Mouse (Mus musculus) stomach, embryonic 14.5 days (tissue): Measurements from ENCODE around the gene Rnaseh1. TPM values are rescaled to one million over a fixed set of nuclear protein-coding genes. Genes with fewer than 3 reads are reported as not detected.
A peak's percentile ranks its signal among the peaks of the same experiment; 100 is the strongest.

Source experiments
- ATAC-seq: fragments of 200-750 bp; cut with Nextera tagmentation; 2 replicates; pipeline ENCODE4 v1.8.0; 2017; ENCODE audit warnings: low read depth, moderate TSS enrichment; ENCODE audit not compliant: insufficient number of reproducible peaks, insufficient read depth, low FRiP score
- H3K27ac ChIP-seq: fragments of 300-500 bp; sonication (generic); 2 replicates; pipeline ENCODE4 v1.5.1; 2014; ENCODE audit warnings: mild to moderate bottlenecking, low read length, moderate library complexity, mixed read lengths
- H3K27me3 ChIP-seq: fragments of 300-500 bp; sonication (generic); 2 replicates; pipeline ENCODE4 v1.6.1; 2014; ENCODE audit warnings: low read length, control low read depth, mixed read lengths; ENCODE audit not compliant: control insufficient read depth, insufficient read depth
- H3K36me3 ChIP-seq: fragments of 300-500 bp; sonication (generic); 2 replicates; pipeline ENCODE4 v1.6.1; 2014; ENCODE audit warnings: mild to moderate bottlenecking, control low read depth, low read length, moderate library complexity, mixed read lengths; ENCODE audit not compliant: control insufficient read depth, insufficient read depth
- H3K4me1 ChIP-seq: fragments of 300-500 bp; sonication (generic); 2 replicates; pipeline ENCODE4 v1.6.1; 2014; ENCODE audit warnings: low read length, control low read depth, mixed read lengths; ENCODE audit not compliant: control insufficient read depth, insufficient read depth
- H3K4me2 ChIP-seq: fragments of 300-500 bp; sonication (generic); replicated peaks from 2 replicates; pipeline ENCODE4 v1.6.1; 2014; ENCODE audit warnings: low read depth, low read length, control low read depth
- H3K4me3 ChIP-seq: fragments of 300-500 bp; sonication (generic); 2 replicates; pipeline ENCODE4 v1.5.1; 2014; ENCODE audit warnings: low read depth, low read length, control low read depth
- H3K9ac ChIP-seq: fragments of 300-500 bp; sonication (generic); replicated peaks from 2 replicates; pipeline ENCODE4 v1.6.1; 2014; ENCODE audit warnings: low read depth, mild to moderate bottlenecking, control low read depth, low read length, moderate library complexity, mixed read lengths
- H3K9me3 ChIP-seq: fragments of 300-500 bp; sonication (generic); 2 replicates; pipeline ENCODE4 v1.6.1; 2016; ENCODE audit warnings: low read depth, low read length, control low read depth; ENCODE audit not compliant: control insufficient read depth
- WGBS: fragments of 180-500 bp; shearing (Covaris S2); extraction: QIAGEN DNeasy Blood & Tissue Kit; methylation state at CpG from one replicate; pipeline ENCODE4 v1.1.7; 2014; 5-methylcytosine and 5-hydroxymethylcytosine counted together
- polyA plus RNA-seq: library from polyadenylated mRNA; unstranded; fragments of >200 nt; fragmentation: Nextera tagmentation; extraction: Ambion mirVana; gene quantifications from 2 replicates; pipeline ENCODE4 v1.2.1, GENCODE M21; 2014

The Rnaseh1 gene
- polyA plus RNA-seq, 1 experiment from 2014 or later = 29.8 TPM

DNA sequence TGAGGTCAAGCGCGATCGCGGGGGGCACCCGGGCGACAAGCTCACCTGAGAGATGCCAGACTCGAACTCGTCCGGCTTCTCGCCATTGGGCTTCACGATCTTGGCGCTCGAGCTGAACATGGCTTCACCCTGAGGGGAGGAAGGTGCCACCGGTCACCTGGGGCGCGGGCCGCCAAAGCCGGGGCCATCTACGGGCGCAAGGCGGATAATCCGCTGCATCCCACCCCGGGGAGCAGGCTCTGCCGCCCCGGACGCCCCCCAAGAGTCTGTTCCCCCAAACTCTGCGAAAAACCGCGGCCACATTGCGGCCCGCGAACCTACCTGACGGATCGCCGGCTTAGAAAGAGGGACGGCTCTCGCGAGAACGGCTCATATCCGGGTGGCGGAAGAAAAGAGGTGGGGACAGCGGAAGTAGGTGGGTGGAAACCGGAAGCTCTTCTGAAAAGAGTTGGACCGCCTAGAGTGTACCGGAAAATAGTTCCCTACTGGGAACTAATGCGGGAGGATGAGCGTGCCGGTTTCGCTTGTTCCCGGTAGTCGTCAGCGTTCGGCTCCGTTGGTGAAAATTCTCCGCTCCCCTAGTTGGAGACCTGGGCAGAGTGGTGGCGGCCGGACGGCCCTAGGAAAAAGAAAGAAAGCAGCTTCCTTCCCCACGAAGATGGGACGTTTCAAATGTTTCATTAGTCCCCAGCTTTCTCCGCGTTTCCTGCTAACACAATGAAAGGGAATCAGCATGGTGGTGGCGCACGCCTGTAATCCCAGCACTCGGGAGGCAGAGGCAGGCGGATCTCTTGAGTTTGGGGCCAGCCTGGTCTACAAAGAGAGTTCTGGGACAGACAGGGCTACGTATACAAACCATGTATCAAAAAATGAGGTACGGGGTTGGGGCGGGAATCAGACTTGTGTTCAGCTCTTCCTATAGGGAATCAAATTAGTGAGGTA is 13.6 kb upstream of the Rnaseh1 start, which contains the start of gene Rps7:
Gene Rps7 (minus strand): TSS at position 419 of the 942 bp plus-strand sequence.
- WGBS = 6% methylated on average over 69 of the region's 69 CpGs
- H3K9ac ChIP-seq = peak within 1 kb of the TSS; percentile 94
- H3K9me3 ChIP-seq = no peaks in the 10 kb centered on the region
- H3K27ac ChIP-seq = peak within 1 kb of the TSS; percentile 79
- H3K27me3 ChIP-seq = no peaks in the 10 kb centered on the region
- H3K4me2 ChIP-seq = peak within 1 kb of the TSS; percentile 76
- peaks cover 5% of the 10 kb centered on the region; the same call in 1 of the 2 replicates for H3K4me1 ChIP-seq
- H3K36me3 ChIP-seq = peaks cover 40% of the 10 kb centered on the region
- H3K4me3 ChIP-seq = peak within 1 kb of the TSS; percentile 89
- ATAC-seq = peak; percentile 96

GRCm38 (mm10) chr12:28636543-28636942 is 12.9 kb upstream of the Rnaseh1 start:
- no peak for ATAC-seq
- Histone ChIP-seq H3K27me3 (no peaks in the 10 kb centered on the region), H3K27ac (no peak overlapping the region), H3K4me3 (peak overlapping the region; percentile 89), H3K4me2 (peak overlapping the region; percentile 44), H3K9me3 (no peaks in the 10 kb centered on the region), H3K36me3 (peaks cover 33% of the 10 kb centered on the region), H3K4me1 (peaks cover 5% of the 10 kb centered on the region; the same call in 1 of the 2 replicates), H3K9ac (no peak overlapping the region)
- 87% methylated on average over 6 of the region's 6 CpGs for WGBS

DNA sequence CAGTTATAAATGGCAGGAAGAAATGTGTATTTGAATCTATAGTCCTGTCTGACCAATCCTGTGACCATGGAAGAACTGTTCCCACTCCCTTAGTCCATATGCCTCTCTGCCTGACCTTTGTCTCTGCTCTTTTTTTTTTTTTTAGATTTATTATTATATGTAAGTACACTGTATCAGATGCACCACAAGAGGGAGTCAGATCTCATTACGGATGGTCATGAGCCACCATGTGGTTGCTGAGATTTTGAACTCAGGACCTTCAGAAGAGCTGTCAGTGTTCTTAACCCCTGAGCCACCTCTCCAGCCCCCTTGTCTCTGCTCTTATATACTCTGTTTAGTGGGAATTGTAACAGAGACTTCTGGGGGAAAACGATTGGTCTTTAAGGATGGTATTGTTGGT is 10.6 kb upstream of the Rnaseh1 start:
- no peak overlapping the region for H3K4me3 ChIP-seq
- H3K4me1 ChIP-seq = peaks cover 5% of the 10 kb centered on the region; the same call in 1 of the 2 replicates
- H3K9ac ChIP-seq = no peak overlapping the region
- H3K36me3 ChIP-seq = peaks cover 11% of the 10 kb centered on the region
- 73% methylated on average over 2 of the region's 2 CpGs for WGBS
- no peak overlapping the region for H3K4me2 ChIP-seq
- ATAC-seq = no peak
- no peak overlapping the region for H3K27ac ChIP-seq
- H3K9me3 ChIP-seq = no peaks in the 10 kb centered on the region
- H3K27me3 ChIP-seq = no peaks in the 10 kb centered on the region

DNA sequence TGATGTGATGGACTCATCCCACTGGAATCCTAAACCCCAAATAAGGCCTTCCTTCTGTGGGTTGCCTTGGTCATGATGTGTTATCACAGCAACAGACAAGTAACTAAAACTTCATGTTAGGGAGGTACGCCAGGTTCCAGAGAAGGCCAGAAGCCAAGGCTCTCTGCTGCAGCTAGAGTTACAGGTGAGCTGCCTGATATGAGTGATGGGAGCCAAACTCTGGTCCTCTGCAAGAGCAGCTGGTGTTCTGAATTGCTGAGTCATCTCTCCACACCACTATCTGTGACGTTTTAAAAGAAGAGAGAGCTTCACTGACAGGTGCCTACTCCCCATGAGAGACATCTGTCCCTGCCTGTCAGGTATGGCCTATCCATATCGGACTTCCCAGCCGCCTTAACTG is 13.2 kb downstream of the Rnaseh1 start:
- no peak for ATAC-seq
- Histone ChIP-seq H3K9ac (no peak overlapping the region), H3K36me3 (peaks cover 21% of the 10 kb centered on the region), H3K27ac (no peak overlapping the region), H3K4me2 (no peak overlapping the region), H3K27me3 (no peaks in the 10 kb centered on the region), H3K4me1 (peaks cover 10% of the 10 kb centered on the region), H3K9me3 (no peaks in the 10 kb centered on the region), H3K4me3 (no peak overlapping the region)
- WGBS = 79% methylated on average over 4 of the region's 4 CpGs

DNA sequence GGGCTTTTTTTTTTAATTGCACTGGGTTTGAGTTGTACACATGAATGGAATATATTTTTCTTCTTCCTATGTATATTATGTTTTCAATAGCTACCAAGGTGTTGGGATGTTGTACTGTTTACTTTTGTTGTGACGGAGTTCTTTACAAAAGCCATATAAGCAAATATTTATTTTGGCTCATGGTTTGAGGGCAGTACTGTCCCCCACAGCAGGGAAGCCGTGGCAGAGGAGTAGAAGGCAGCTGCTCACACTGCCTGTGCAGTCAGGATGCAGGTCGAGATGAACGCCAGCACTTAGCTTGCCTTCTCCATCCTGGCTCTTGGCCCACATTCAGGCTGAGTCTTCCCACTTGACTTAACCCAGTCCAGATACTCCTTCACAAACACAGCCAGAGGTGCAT is 17.3 kb downstream of the Rnaseh1 start:
- Histone ChIP-seq H3K36me3 (no peaks in the 10 kb centered on the region), H3K27ac (no peak overlapping the region), H3K4me2 (no peak overlapping the region), H3K27me3 (no peaks in the 10 kb centered on the region), H3K9ac (no peak overlapping the region), H3K4me1 (peaks cover 14% of the 10 kb centered on the region), H3K4me3 (no peak overlapping the region), H3K9me3 (no peaks in the 10 kb centered on the region)
- no peak for ATAC-seq
- WGBS = 42% methylated on average over 4 of the region's 4 CpGs

- Histone ChIP-seq H3K36me3 (no peaks in the 10 kb centered on the region), H3K4me1 (peaks cover 14% of the 10 kb centered on the region), H3K9me3 (no peaks in the 10 kb centered on the region), H3K4me2 (no peak overlapping the region), H3K27ac (no peak overlapping the region), H3K27me3 (no peaks in the 10 kb centered on the region), H3K9ac (0 out of 2 replicates have a peak overlapping the region, but pooled peaks have one; percentile 10), H3K4me3 (no peak overlapping the region)
- WGBS = 7% methylated on average over 8 of the region's 8 CpGs
- ATAC-seq = no peak
Observed at GRCm38 (mm10) chr12:28667287-28667686, 17.9 kb downstream of the Rnaseh1 start.

GRCm38 (mm10) chr12:28674038-28674720 is 24.8 kb downstream of the Rnaseh1 start:
- H3K4me2 ChIP-seq = peak overlapping the region; percentile 45
- peak overlapping the region; percentile 93; the same call in 1 of the 2 replicates for H3K27ac ChIP-seq
- no peaks in the 10 kb centered on the region for H3K9me3 ChIP-seq
- 79% methylated on average over 10 of the region's 10 CpGs for WGBS
- H3K4me3 ChIP-seq = no peak overlapping the region
- H3K9ac ChIP-seq = no peak overlapping the region
- H3K27me3 ChIP-seq = no peaks in the 10 kb centered on the region
- H3K4me1 ChIP-seq = peaks cover 8% of the 10 kb centered on the region; the same call in 1 of the 2 replicates
- ATAC-seq = no peak
- H3K36me3 ChIP-seq = peaks cover 4% of the 10 kb centered on the region; the same call in 1 of the 2 replicates

- Histone ChIP-seq H3K4me2 (peak within 1 kb of the TSS; percentile 45), H3K27me3 (no peaks in the 10 kb centered on the region), H3K27ac (peak within 1 kb of the TSS; percentile 93), H3K9me3 (no peaks in the 10 kb centered on the region), H3K4me3 (peak within 1 kb of the TSS; percentile 50), H3K4me1 (peaks cover 8% of the 10 kb centered on the region; the same call in 1 of the 2 replicates), H3K9ac (peak within 1 kb of the TSS; percentile 45), H3K36me3 (peaks cover 4% of the 10 kb centered on the region; the same call in 1 of the 2 replicates)
- 3% methylated on average over 53 of the region's 53 CpGs for WGBS
- ATAC-seq = peak; percentile 94
Observed at GRCm38 (mm10) chr12:28675121-28675924, 25.9 kb downstream of the Rnaseh1 start, which contains the start of gene Adi1. Gene Adi1, plus strand, starts transcription at chr12:28675231.
